Mouse (Mus musculus): ENCODE measurements around the gene Stat2. TPM values are rescaled to one million over a fixed set of nuclear protein-coding genes. Genes with fewer than 3 reads are reported as not detected.
"Not testable (repeated sequence)": the region's sequence is repeated elsewhere in the genome, so short reads cannot be mapped to it uniquely, and the experiment has no call there.

The Stat2 gene
- polyA plus RNA-seq, 1 experiment from 2014 or later, result 16.7 TPM

DNA sequence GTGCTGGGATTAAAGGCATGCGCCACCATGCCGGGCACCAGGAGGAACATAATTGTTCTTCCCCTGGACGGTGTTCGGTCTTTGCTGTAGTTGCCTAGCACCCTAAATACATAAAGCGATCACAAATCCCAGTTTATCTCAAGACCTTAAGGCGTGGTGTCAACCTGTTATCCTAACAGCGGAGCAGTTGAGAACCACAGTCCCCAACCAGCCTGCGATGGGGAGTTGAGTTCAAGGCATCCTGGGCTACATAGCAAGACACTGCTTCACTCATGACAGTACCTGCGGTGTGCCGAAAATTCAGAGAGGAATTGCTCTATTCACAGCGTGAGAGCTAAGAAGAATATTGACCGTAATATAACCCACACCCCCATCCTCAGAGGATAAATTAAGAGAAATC lies 51.3 kb downstream of the Stat2 start:
- Histone ChIP-seq H3K9ac (ENCODE audit: low read length) (peak overlapping the region; percentile 99), H3K4me2 (peak overlapping the region; percentile 89), H3K9me3 (ENCODE audit: control insufficient read depth, low read length) (no peaks in the 10 kb centered on the region), H3K36me3 (ENCODE audit: control insufficient read depth, insufficient read depth, low read length) (peaks cover 24% of the 10 kb centered on the region), H3K4me1 (ENCODE audit: control insufficient read depth, insufficient read depth, low read length) (peaks cover 11% of the 10 kb centered on the region), H3K27ac (ENCODE audit: low read depth, low read length) (no peak overlapping the region), H3K27me3 (ENCODE audit: control insufficient read depth, insufficient read depth, low read length) (no peaks in the 10 kb centered on the region), H3K4me3 (ENCODE audit: low read depth, low read length) (peak overlapping the region; percentile 82)
- ATAC-seq (ENCODE audit: low FRiP score), result no peak
- DNase-seq (ENCODE audit: low spot score, missing footprints), result peak; percentile 90
- 63% methylated on average over 12 of the region's 12 CpGs for WGBS

DNA sequence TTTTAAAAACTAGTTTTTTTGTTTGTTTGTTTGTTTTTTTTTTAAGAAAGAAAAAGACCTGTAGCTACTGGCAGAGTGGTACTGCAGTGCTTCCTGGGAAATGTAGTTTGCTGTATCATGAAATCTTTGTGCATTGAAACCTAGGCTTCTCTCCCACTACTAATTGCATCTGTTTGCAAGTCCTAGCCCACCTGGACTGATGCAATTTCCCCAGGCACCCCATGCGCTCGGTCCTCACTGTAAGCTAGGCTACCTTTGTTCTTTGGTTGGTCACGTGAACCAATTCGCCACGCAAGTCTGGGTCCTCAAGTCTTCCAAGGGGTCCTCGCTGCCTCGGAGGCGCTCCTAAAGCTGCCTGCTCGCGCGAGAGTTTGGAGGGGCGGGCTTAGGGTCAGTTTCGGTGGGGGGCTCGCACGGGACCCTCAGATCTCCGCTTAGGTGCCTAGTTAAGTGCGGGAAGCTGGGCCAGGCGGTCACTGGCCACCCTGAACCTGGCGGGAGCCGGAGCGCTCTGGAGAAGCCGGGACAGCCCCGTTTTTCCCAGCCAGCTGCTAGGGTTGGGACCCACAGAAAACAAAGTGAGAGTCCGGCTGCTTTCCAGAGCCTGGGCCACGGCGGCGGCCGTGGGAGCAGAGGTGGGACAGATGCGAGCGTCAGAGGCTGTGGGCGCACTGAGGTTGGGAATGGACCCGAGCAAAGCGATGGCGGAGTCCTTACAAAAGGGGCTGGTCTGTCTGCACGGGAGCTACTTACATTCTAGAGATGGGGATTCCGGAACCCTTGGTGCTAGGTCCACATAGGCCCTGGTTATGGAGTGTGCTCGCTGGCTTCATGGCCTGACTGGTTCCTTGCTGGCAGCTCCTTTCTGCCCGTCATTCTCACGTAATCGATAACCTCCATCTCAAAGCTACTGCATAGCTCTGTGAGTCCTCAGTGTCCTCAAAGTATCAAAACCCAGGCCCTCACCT lies 52.1 kb downstream of the Stat2 start, which contains the start of gene Cnpy2:
Gene Cnpy2, plus strand, starts transcription at position 319 of the 968 bp plus-strand sequence.
- peak within 1 kb of the TSS; percentile 82 for H3K4me3 ChIP-seq (ENCODE audit: low read depth, low read length)
- H3K9ac ChIP-seq (ENCODE audit: low read length), result peak within 1 kb of the TSS; percentile 99
- H3K27me3 ChIP-seq (ENCODE audit: control insufficient read depth, insufficient read depth, low read length), result no peaks in the 10 kb centered on the region
- H3K36me3 ChIP-seq (ENCODE audit: control insufficient read depth, insufficient read depth, low read length), result peaks cover 29% of the 10 kb centered on the region
- no peaks in the 10 kb centered on the region for H3K9me3 ChIP-seq (ENCODE audit: control insufficient read depth, low read length)
- under 1% methylated on average over 40 of the region's 40 CpGs for WGBS
- peaks cover 11% of the 10 kb centered on the region for H3K4me1 ChIP-seq (ENCODE audit: control insufficient read depth, insufficient read depth, low read length)
- ATAC-seq (ENCODE audit: low FRiP score) (peak; percentile 97), DNase-seq (ENCODE audit: low spot score, missing footprints) (peak; percentile 99)
- H3K27ac ChIP-seq (ENCODE audit: low read depth, low read length), result peak within 1 kb of the TSS; percentile 87
- H3K4me2 ChIP-seq, result peak within 1 kb of the TSS; percentile 89

GRCm38 (mm10) chr10:128323516-128323915 lies 53.2 kb downstream of the Stat2 start:
- no peaks in the 10 kb centered on the region for H3K27me3 ChIP-seq (ENCODE audit: control insufficient read depth, insufficient read depth, low read length)
- peaks cover 25% of the 10 kb centered on the region for H3K36me3 ChIP-seq (ENCODE audit: control insufficient read depth, insufficient read depth, low read length)
- DNase-seq (ENCODE audit: low spot score, missing footprints) (peak; percentile 81), ATAC-seq (ENCODE audit: low FRiP score) (no peak)
- H3K9me3 ChIP-seq (ENCODE audit: control insufficient read depth, low read length), result no peaks in the 10 kb centered on the region
- WGBS, result 87% methylated on average over 8 of the region's 8 CpGs
- no peak overlapping the region for H3K27ac ChIP-seq (ENCODE audit: low read depth, low read length)
- H3K4me1 ChIP-seq (ENCODE audit: control insufficient read depth, insufficient read depth, low read length), result peaks cover 11% of the 10 kb centered on the region
- peak overlapping the region; percentile 82 for H3K4me3 ChIP-seq (ENCODE audit: low read depth, low read length)
- peak overlapping the region; percentile 89 for H3K4me2 ChIP-seq
- peak overlapping the region; percentile 99 for H3K9ac ChIP-seq (ENCODE audit: low read length)

DNA sequence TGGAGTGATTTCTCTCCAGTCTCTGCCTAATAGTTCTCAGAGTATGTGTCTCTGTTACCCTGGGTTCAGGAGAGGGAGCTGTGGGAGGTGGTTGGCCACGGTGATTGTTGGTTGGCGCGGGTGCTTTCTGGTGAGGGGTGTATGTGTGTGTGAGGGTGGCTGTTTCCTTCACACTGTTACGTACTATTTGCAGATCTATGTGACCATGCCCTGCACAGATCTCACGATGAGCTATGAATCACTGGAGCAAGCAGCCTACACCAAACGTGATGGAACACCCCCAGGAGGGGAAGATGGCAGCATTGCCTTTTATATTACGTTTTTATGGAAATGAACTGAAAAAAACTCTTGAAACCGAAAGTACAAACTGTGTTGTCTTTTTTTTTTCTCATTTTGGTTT lies 56.5 kb downstream of the Stat2 start:
- H3K27ac ChIP-seq (ENCODE audit: low read depth, low read length), result no peak overlapping the region
- DNase-seq (ENCODE audit: low spot score, missing footprints), result no peak
- H3K9ac ChIP-seq (ENCODE audit: low read length), result no peak overlapping the region
- peaks cover 21% of the 10 kb centered on the region for H3K36me3 ChIP-seq (ENCODE audit: control insufficient read depth, insufficient read depth, low read length)
- WGBS, result 95% methylated on average over 8 of the region's 8 CpGs
- H3K9me3 ChIP-seq (ENCODE audit: control insufficient read depth, low read length), result no peaks in the 10 kb centered on the region
- H3K4me3 ChIP-seq (ENCODE audit: low read depth, low read length), result no peak overlapping the region
- no peak overlapping the region for H3K4me2 ChIP-seq
- no peaks in the 10 kb centered on the region for H3K27me3 ChIP-seq (ENCODE audit: control insufficient read depth, insufficient read depth, low read length)
- ATAC-seq (ENCODE audit: low FRiP score), result no peak
- peaks cover 9% of the 10 kb centered on the region for H3K4me1 ChIP-seq (ENCODE audit: control insufficient read depth, insufficient read depth, low read length)

- Histone ChIP-seq H3K36me3 (ENCODE audit: control insufficient read depth, insufficient read depth, low read length) (peaks cover 21% of the 10 kb centered on the region), H3K9ac (ENCODE audit: low read length) (no peak overlapping the region), H3K9me3 (ENCODE audit: control insufficient read depth, low read length) (no peaks in the 10 kb centered on the region), H3K4me3 (ENCODE audit: low read depth, low read length) (no peak overlapping the region), H3K4me1 (ENCODE audit: control insufficient read depth, insufficient read depth, low read length) (peaks cover 9% of the 10 kb centered on the region), H3K27me3 (ENCODE audit: control insufficient read depth, insufficient read depth, low read length) (no peaks in the 10 kb centered on the region), H3K4me2 (no peak overlapping the region), H3K27ac (ENCODE audit: low read depth, low read length) (no peak overlapping the region)
- WGBS, result 93% methylated on average over 10 of the region's 10 CpGs
- ATAC-seq (ENCODE audit: low FRiP score), result no peak
- DNase-seq (ENCODE audit: low spot score, missing footprints), result no peak
Measured at GRCm38 (mm10) chr10:128327610-128328009, 57.3 kb downstream of the Stat2 start.

DNA sequence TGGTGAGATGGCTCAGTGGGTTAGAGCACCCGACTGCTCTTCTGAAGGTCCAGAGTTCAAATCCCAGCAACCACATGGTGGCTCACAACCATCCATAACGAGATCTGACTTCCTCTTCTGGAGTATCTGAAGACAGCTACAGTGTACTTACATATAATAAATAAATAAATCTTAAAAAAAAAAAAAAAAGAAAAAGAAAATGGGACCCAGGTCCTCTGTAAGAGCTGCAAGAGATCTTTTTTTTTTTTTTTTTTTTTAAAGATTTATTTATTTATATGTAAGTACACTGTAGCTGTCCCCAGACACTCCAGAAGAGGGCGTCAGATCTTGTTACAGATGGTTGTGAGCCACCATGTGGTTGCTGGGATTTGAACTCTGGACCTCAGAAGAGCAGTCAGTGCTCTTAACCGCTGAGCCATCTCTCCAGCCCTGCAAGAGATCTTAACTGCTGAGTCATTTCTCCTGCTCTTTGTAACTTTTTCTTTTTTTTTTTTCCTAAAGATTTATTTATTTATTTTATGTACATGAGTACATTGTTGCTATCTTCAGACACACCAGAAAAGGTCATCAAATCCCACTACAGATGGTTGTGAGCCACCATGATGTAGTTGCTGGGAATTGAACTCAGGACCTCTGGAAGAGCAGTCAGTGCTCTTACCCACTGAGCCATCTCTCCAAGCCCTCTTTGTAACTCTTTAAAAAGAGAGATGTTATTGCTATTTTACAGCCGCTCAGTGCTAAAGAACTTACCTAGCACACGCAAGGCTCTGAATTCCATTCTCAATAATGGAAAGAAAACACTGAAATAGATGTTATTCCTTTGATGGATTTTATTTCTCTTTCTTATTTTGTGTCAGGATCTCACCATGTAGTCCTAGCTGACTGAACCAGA lies 62.2 kb downstream of the Stat2 start:
- not testable (repeated sequence) for H3K4me2 ChIP-seq; H3K4me1 ChIP-seq (ENCODE audit: control insufficient read depth, insufficient read depth, low read length); H3K9me3 ChIP-seq (ENCODE audit: control insufficient read depth, low read length); ATAC-seq (ENCODE audit: low FRiP score); H3K27me3 ChIP-seq (ENCODE audit: control insufficient read depth, insufficient read depth, low read length); H3K4me3 ChIP-seq (ENCODE audit: low read depth, low read length); H3K27ac ChIP-seq (ENCODE audit: low read depth, low read length); H3K9ac ChIP-seq (ENCODE audit: low read length); H3K36me3 ChIP-seq (ENCODE audit: control insufficient read depth, insufficient read depth, low read length); DNase-seq (ENCODE audit: low spot score, missing footprints)
- 84% methylated on average over 6 of the region's 6 CpGs for WGBS

- H3K4me3 ChIP-seq (ENCODE audit: low read depth, low read length), result no peak overlapping the region
- H3K27ac ChIP-seq (ENCODE audit: low read depth, low read length), result no peak overlapping the region
- no peak overlapping the region for H3K4me2 ChIP-seq
- H3K4me1 ChIP-seq (ENCODE audit: control insufficient read depth, insufficient read depth, low read length), result peaks cover 14% of the 10 kb centered on the region
- 6% methylated on average over 4 of the region's 4 CpGs for WGBS
- ATAC-seq (ENCODE audit: low FRiP score), result no peak
- no peak overlapping the region for H3K9ac ChIP-seq (ENCODE audit: low read length)
- H3K27me3 ChIP-seq (ENCODE audit: control insufficient read depth, insufficient read depth, low read length), result no peaks in the 10 kb centered on the region
- no peaks in the 10 kb centered on the region for H3K9me3 ChIP-seq (ENCODE audit: control insufficient read depth, low read length)
- peak; percentile 95 for DNase-seq (ENCODE audit: low spot score, missing footprints)
- H3K36me3 ChIP-seq (ENCODE audit: control insufficient read depth, insufficient read depth, low read length), result no peaks in the 10 kb centered on the region
Measured at GRCm38 (mm10) chr10:128335582-128335981, 65.2 kb downstream of the Stat2 start.

DNA sequence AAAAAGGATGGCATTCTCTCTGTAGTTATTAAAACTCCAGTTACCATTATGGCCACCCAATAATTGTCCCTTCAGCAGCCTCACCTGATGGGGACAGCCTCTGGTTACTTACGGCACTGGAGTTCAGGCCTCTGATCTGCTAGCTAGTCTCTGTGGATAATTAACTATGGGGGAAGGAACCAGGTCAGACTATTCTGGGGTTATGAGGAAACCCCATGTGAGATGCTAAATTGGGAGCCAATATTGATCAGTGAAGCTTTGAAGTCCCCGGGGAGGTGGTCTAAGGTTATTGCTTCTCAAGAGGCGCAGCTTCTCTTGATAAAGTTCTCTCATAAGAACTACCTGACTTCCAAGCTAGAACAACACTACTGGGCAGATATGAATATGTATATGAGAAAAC lies 65.8 kb downstream of the Stat2 start:
- 90% methylated on average over 3 of the region's 3 CpGs for WGBS

More for the DNA sequence above, 65.8 kb downstream of the Stat2 start:
- no peaks in the 10 kb centered on the region for H3K36me3 ChIP-seq (ENCODE audit: control insufficient read depth, insufficient read depth, low read length)
- H3K4me2 ChIP-seq, result no peak overlapping the region
- peaks cover 14% of the 10 kb centered on the region for H3K4me1 ChIP-seq (ENCODE audit: control insufficient read depth, insufficient read depth, low read length)
- no peaks in the 10 kb centered on the region for H3K27me3 ChIP-seq (ENCODE audit: control insufficient read depth, insufficient read depth, low read length)
- no peak overlapping the region for H3K4me3 ChIP-seq (ENCODE audit: low read depth, low read length)
- DNase-seq (ENCODE audit: low spot score, missing footprints) (peak; percentile 44), ATAC-seq (ENCODE audit: low FRiP score) (no peak)
- H3K9me3 ChIP-seq (ENCODE audit: control insufficient read depth, low read length), result no peaks in the 10 kb centered on the region
- no peak overlapping the region for H3K9ac ChIP-seq (ENCODE audit: low read length)
- no peak overlapping the region for H3K27ac ChIP-seq (ENCODE audit: low read depth, low read length)

Measured in midbrain, embryonic 11.5 days (tissue).